Mouse (Mus musculus) MEL (cell line): Measurements from ENCODE around the gene Mapt. TPM values are rescaled to one million over a fixed set of nuclear protein-coding genes. Genes with fewer than 3 reads are reported as not detected.
A peak's percentile ranks its signal among the peaks of the same experiment; 100 is the strongest.

ENCODE experiments used
- DNase-seq: peaks from one replicate; pipeline ENCODE4 v3.0.0; 2011; ENCODE audit warnings: low read depth, low spot score
- H3K27ac ChIP-seq: 2 replicates; pipeline ENCODE4 v1.5.1; 2012; ENCODE audit warnings: low read depth, mild to moderate bottlenecking, control low read depth, low read length, moderate library complexity; ENCODE audit not compliant: control insufficient read depth
- H3K27me3 ChIP-seq, 2 experiments: fragments of 150-350 bp in 1 of 2; sonication (generic) in 1 of 2; 2 replicates each; pipeline ENCODE4 v1.6.1; 2012; ENCODE audit warnings: low read length in 2 of 2, mild to moderate bottlenecking in 2 of 2, improper control_type of control experiment in 1 of 2, moderate library complexity in 1 of 2; ENCODE audit not compliant: insufficient read depth in 2 of 2, control insufficient read depth in 1 of 2
- H3K36me3 ChIP-seq, 2 experiments: 2 replicates each; pipeline ENCODE4 v1.6.1; 2012 to 2014; ENCODE audit warnings: low read length in 2 of 2, improper control_type of control experiment in 1 of 2, inconsistent platforms in 1 of 2, mild to moderate bottlenecking in 1 of 2; ENCODE audit not compliant: insufficient read depth in 2 of 2, control insufficient read depth in 1 of 2
- H3K4me1 ChIP-seq, 2 experiments: fragments of 150-350 bp in 1 of 2; sonication (generic) in 1 of 2; 2 replicates each; pipeline ENCODE4 v1.6.1; 2012; ENCODE audit warnings: low read length in 2 of 2, improper control_type of control experiment in 1 of 2, mild to moderate bottlenecking in 1 of 2; ENCODE audit not compliant: insufficient read depth in 2 of 2, control insufficient read depth in 1 of 2
- H3K4me3 ChIP-seq, 2 experiments: fragments of 150-350 bp in 1 of 2; sonication (generic) in 1 of 2; 2 replicates each; pipeline ENCODE4 v1.5.1; 2012; ENCODE audit warnings: low read depth in 2 of 2, low read length in 2 of 2, mild to moderate bottlenecking in 2 of 2, moderate library complexity in 2 of 2, control low read depth in 1 of 2, improper control_type of control experiment in 1 of 2; ENCODE audit not compliant: control insufficient read depth in 1 of 2, insufficient read depth in 1 of 2
- H3K79me2 ChIP-seq: 2 replicates; pipeline ENCODE4 v1.6.1; 2012; ENCODE audit warnings: mild to moderate bottlenecking, low read length, moderate library complexity; ENCODE audit not compliant: control insufficient read depth, poor library complexity, insufficient read depth
- H3K9ac ChIP-seq: 2 replicates; pipeline ENCODE4 v1.6.1; 2012; ENCODE audit warnings: low read depth, mild to moderate bottlenecking, control low read depth, low read length, moderate library complexity; ENCODE audit not compliant: control insufficient read depth, poor library complexity, severe bottlenecking
- H3K9me3 ChIP-seq: fragments of 150-350 bp; sonication (generic); replicated peaks from 2 replicates; pipeline ENCODE4 v1.6.1; 2012; ENCODE audit warnings: mild to moderate bottlenecking, low read length, improper control_type of control experiment, moderate library complexity; ENCODE audit not compliant: insufficient read depth
- BHLHE40 ChIP-seq: IDR thresholded peaks from 2 replicates; pipeline ENCODE4 v1.6.1; 2012; ENCODE audit warnings: low read depth, mild to moderate bottlenecking, inconsistent platforms, low read length, improper control_type of control experiment, borderline replicate concordance
- CHD1 ChIP-seq: IDR thresholded peaks from 2 replicates; pipeline ENCODE4 v1.6.1; 2012; ENCODE audit warnings: low read depth, mild to moderate bottlenecking, inconsistent platforms, low read length, improper control_type of control experiment
- ELF1 ChIP-seq: IDR thresholded peaks from 2 replicates; pipeline ENCODE4 v1.6.1; 2014; ENCODE audit warnings: low read depth, mild to moderate bottlenecking, inconsistent platforms, low read length, improper control_type of control experiment, moderate library complexity
- EP300 ChIP-seq, 2 experiments: IDR thresholded peaks; 2 replicates each; pipeline ENCODE4 v1.6.1; 2011; ENCODE audit warnings: improper control_type of control experiment in 2 of 2, low read length in 2 of 2, low read depth in 1 of 2, mild to moderate bottlenecking in 1 of 2
- ETS1 ChIP-seq: IDR thresholded peaks from 2 replicates; pipeline ENCODE4 v1.6.1; 2012; ENCODE audit warnings: low read depth, mild to moderate bottlenecking, inconsistent platforms, low read length, improper control_type of control experiment, moderate library complexity
- GABPA ChIP-seq: IDR thresholded peaks from 2 replicates; pipeline ENCODE4 v1.6.1; 2012; ENCODE audit warnings: low read depth, mild to moderate bottlenecking, inconsistent platforms, low read length, improper control_type of control experiment, moderate library complexity
- GATA1 ChIP-seq: IDR thresholded peaks from 2 replicates; pipeline ENCODE4 v1.6.1; 2011; ENCODE audit warnings: low read depth, low read length, improper control_type of control experiment
- HCFC1 ChIP-seq: IDR thresholded peaks from 2 replicates; pipeline ENCODE4 v1.6.1; 2012; ENCODE audit warnings: low read depth, mild to moderate bottlenecking, inconsistent platforms, low read length, improper control_type of control experiment, moderate library complexity
- JUND ChIP-seq: IDR thresholded peaks from 2 replicates; pipeline ENCODE4 v1.6.1; 2011; ENCODE audit warnings: low read depth, mild to moderate bottlenecking, improper control_type of control experiment, low read length
- KAT2A ChIP-seq: conservative IDR thresholded peaks from 2 replicates; pipeline ENCODE4 v1.6.1; 2012; ENCODE audit warnings: low read depth, low read length, improper control_type of control experiment, inconsistent platforms
- MAFK ChIP-seq: IDR thresholded peaks from 2 replicates; pipeline ENCODE4 v1.6.1; 2011; ENCODE audit warnings: low read depth, mild to moderate bottlenecking, low read length, improper control_type of control experiment, borderline replicate concordance
- MAX ChIP-seq: IDR thresholded peaks from 2 replicates; pipeline ENCODE4 v1.6.1; 2011; ENCODE audit warnings: low read length, improper control_type of control experiment
- MAZ ChIP-seq: IDR thresholded peaks from 2 replicates; pipeline ENCODE4 v1.6.1; 2012; ENCODE audit warnings: low read depth, mild to moderate bottlenecking, inconsistent platforms, low read length, improper control_type of control experiment
- MYC ChIP-seq: IDR thresholded peaks from 2 replicates; pipeline ENCODE4 v1.6.1; 2011; ENCODE audit warnings: low read depth, mild to moderate bottlenecking, low read length, improper control_type of control experiment, moderate library complexity
- NELFE ChIP-seq: IDR thresholded peaks from 2 replicates; pipeline ENCODE4 v1.6.1; 2011; ENCODE audit warnings: low read depth, low read length, improper control_type of control experiment
- POLR2AphosphoS2 ChIP-seq: IDR thresholded peaks from 2 replicates; pipeline ENCODE4 v1.6.1; 2011; ENCODE audit warnings: low read length, improper control_type of control experiment
- RAD21 ChIP-seq: IDR thresholded peaks from 2 replicates; pipeline ENCODE4 v1.6.1; 2011; ENCODE audit warnings: mild to moderate bottlenecking, low read depth, low read length, improper control_type of control experiment
- RCOR1 ChIP-seq: IDR thresholded peaks from 2 replicates; pipeline ENCODE4 v1.6.1; 2012; ENCODE audit warnings: low read depth, mild to moderate bottlenecking, inconsistent platforms, low read length, improper control_type of control experiment
- SIN3A ChIP-seq: IDR thresholded peaks from 2 replicates; pipeline ENCODE4 v1.6.1; 2012; ENCODE audit warnings: low read length, improper control_type of control experiment, inconsistent platforms
- TBP ChIP-seq: IDR thresholded peaks from 2 replicates; pipeline ENCODE4 v1.8.0; 2011; ENCODE audit warnings: low read depth, low read length, improper control_type of control experiment
- TCF12 ChIP-seq: IDR thresholded peaks from 2 replicates; pipeline ENCODE4 v1.6.1; 2014; ENCODE audit warnings: low read depth, mild to moderate bottlenecking, inconsistent platforms, low read length, improper control_type of control experiment, moderate library complexity
- UBTF ChIP-seq: IDR thresholded peaks from 2 replicates; pipeline ENCODE4 v1.6.1; 2012; ENCODE audit warnings: low read depth, mild to moderate bottlenecking, inconsistent platforms, low read length, improper control_type of control experiment, moderate library complexity, borderline replicate concordance; ENCODE audit not compliant: insufficient read depth
- USF2 ChIP-seq, 2 experiments: IDR thresholded peaks; 2 replicates each; pipeline ENCODE4 v1.6.1; 2011 to 2012; ENCODE audit warnings: improper control_type of control experiment in 2 of 2, low read length in 2 of 2, borderline replicate concordance in 1 of 2, inconsistent platforms in 1 of 2, low read depth in 1 of 2, mild to moderate bottlenecking in 1 of 2; ENCODE audit not compliant: insufficient read depth in 1 of 2
- ZC3H11A ChIP-seq: IDR thresholded peaks from 2 replicates; pipeline ENCODE4 v1.6.1; 2012; ENCODE audit warnings: low read depth, mild to moderate bottlenecking, inconsistent platforms, low read length, improper control_type of control experiment
- ZKSCAN1 ChIP-seq: IDR thresholded peaks from 2 replicates; pipeline ENCODE4 v1.6.1; 2012; ENCODE audit warnings: low read depth, mild to moderate bottlenecking, inconsistent platforms, low read length, improper control_type of control experiment, moderate library complexity
- ZMIZ1 ChIP-seq: IDR thresholded peaks from 2 replicates; pipeline ENCODE4 v1.6.1; 2012; ENCODE audit warnings: low read depth, mild to moderate bottlenecking, inconsistent platforms, low read length, improper control_type of control experiment, moderate library complexity
- ZNF384 ChIP-seq: IDR thresholded peaks from 2 replicates; pipeline ENCODE4 v1.6.1; 2012; ENCODE audit warnings: low read depth, mild to moderate bottlenecking, inconsistent platforms, low read length, improper control_type of control experiment
- polyA plus RNA-seq, 2 experiments: library from polyadenylated mRNA; stranded (reverse) in 1 of 2; unstranded in 1 of 2; fragments of >175 nt in 1 of 2; fragments of >200 nt in 1 of 2; gene quantifications; 2 replicates each; pipeline versions ENCODE4 v1.2.1 to v1.2.4; 2012; ENCODE audit warnings: low replicate concordance in 2 of 2, low read depth in 1 of 2; ENCODE audit not compliant: insufficient read length in 2 of 2, insufficient read depth in 1 of 2, missing spikeins in 1 of 2
- total RNA-seq: library from RNA; depleted of rRNA; stranded (reverse); fragments of 300-350 nt; gene quantifications from 2 replicates; pipeline ENCODE4 v1.2.3, GENCODE M21; 2012

Gene Mapt
- total and polyA plus RNA-seq, 3 experiments, result 0.89 to 1.7 TPM; not detected in 1

GRCm38 (mm10) chr11:104367486-104368190, 136.4 kb downstream of the Mapt start:
- H3K9ac ChIP-seq, result no peak overlapping the region
- peaks cover 13 to 29% of the 10 kb centered on the region in 2 experiments for H3K4me1 ChIP-seq
- peaks cover 5% of the 10 kb centered on the region; the same call in 1 of the 2 replicates for H3K79me2 ChIP-seq
- no peak overlapping the region for H3K27ac ChIP-seq
- TF ChIP-seq RAD21, result no peak
- TF ChIP-seq ZKSCAN1, result peak; percentile 88; the same call in 1 of the 2 replicates
- TF ChIP-seq HCFC1, result peak; percentile 61
- no peak for TF ChIP-seq NELFE
- TF ChIP-seq ELF1, result 0 out of 2 replicates have a peak, but pooled peaks have one; percentile 6
- peak; percentile 58; the same call in 1 of the 2 replicates for TF ChIP-seq RCOR1
- TF ChIP-seq GABPA, result no peak
- TF ChIP-seq JUND, result no peak
- no peak for TF ChIP-seq ZMIZ1
- no peak for TF ChIP-seq MAFK
- TF ChIP-seq EP300 (IDR thresholded peaks at IDR 0.05; ENCODE audit: low read depth in 1 of 2, low read length in 2 of 2), result peak in 1 of 2 experiments; percentile 76; a peak in 2 of 4 replicates
- TF ChIP-seq MAZ, result no peak
- TF ChIP-seq BHLHE40, result no peak
- TF ChIP-seq TCF12, result peak; percentile 34; the same call in 1 of the 2 replicates
- no peak for TF ChIP-seq POLR2AphosphoS2
- peak; percentile 76 for TF ChIP-seq SIN3A
- TF ChIP-seq KAT2A, result no peak
- TF ChIP-seq UBTF, result no peak
- peak; percentile 100 for TF ChIP-seq ZNF384
- TF ChIP-seq TBP, result no peak
- TF ChIP-seq ZC3H11A, result no peak
- TF ChIP-seq ETS1, result peak; percentile 54; the same call in 1 of the 2 replicates
- TF ChIP-seq GATA1, result no peak
- TF ChIP-seq MAX, result no peak
- 0 out of 2 replicates have a peak, but pooled peaks have one; percentile 65 for TF ChIP-seq CHD1
- TF ChIP-seq MYC, result peak; percentile 64; the same call in 1 of the 2 replicates
- no peak for TF ChIP-seq USF2 (IDR thresholded peaks at IDR 0.05; ENCODE audit: borderline replicate concordance in 1 of 2, insufficient read depth in 1 of 2, low read depth in 1 of 2, low read length in 2 of 2)
- H3K9me3 ChIP-seq, result no peaks in the 10 kb centered on the region
- H3K27me3 ChIP-seq, result no peaks in the 10 kb centered on the region
- no peak overlapping the region for H3K4me3 ChIP-seq
- peaks cover 21 to 47% of the 10 kb centered on the region in 2 experiments for H3K36me3 ChIP-seq
- DNase-seq, result peak; percentile 85
